Mouse (Mus musculus) limb, embryonic 10.5 days (tissue): ENCODE data around the gene Chst7. TPM values are rescaled to one million over a fixed set of nuclear protein-coding genes. Genes with fewer than 3 reads are reported as not detected.

Experiments
- polyA plus RNA-seq: library from polyadenylated mRNA; unstranded; fragments of >200 nt; fragmentation: Nextera tagmentation; extraction: Ambion mirVana; gene quantifications from 2 replicates; pipeline ENCODE4 v1.2.1, GENCODE M21; 2016

Chst7 gene
- polyA plus RNA-seq, 1 experiment from 2014 or later: 2.2 TPM

Other genes starting within 250 kb of the Chst7 start
- 0.39 and 0.65 TPM in 2 replicates for gene Slc9a7, start 232.2 kb downstream of the Chst7 start, polyA plus RNA-seq